Mouse (Mus musculus) liver, adult 2 months (tissue): ENCODE data around the gene Mettl8.

Experiments used
- CTCF ChIP-seq: fragments of 200-500 bp; IDR thresholded peaks from 2 replicates; pipeline ENCODE4 v1.5.1; 2011; ENCODE audit warnings: low read depth, low read length, control low read depth
- POLR2A ChIP-seq: fragments of 200-500 bp; IDR thresholded peaks from 2 replicates; pipeline ENCODE4 v1.6.1; 2011; ENCODE audit warnings: low read length, control low read depth; ENCODE audit not compliant: insufficient read depth; ENCODE audit errors: extremely low read depth

DNA sequence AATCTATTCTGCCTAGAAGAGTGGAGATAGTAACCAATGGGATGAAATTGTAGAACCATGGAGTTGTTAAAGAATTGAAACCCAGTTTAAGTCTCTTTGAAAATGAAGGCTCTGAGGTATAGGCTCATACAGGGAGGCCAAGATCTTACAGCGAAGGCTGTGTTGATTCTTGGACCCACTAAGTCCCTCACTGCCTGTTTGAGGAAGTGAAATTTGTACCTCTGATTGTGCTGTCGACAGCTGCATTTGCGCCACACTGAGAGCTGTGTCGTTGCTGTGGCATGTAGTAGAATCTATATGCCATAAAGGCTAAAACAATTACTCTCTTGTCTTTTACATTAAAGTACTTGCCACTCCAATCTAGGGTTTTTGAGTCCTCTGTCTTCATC is 47.9 kb upstream of the Mettl8 start:
- TF ChIP-seq POLR2A (no peak), CTCF (no peak)
